Mouse (Mus musculus) kidney, adult 2 months (tissue): ENCODE data around the gene Zfp541.

ENCODE experiments used
- CTCF ChIP-seq: fragments of 200-500 bp; conservative IDR thresholded peaks from 2 replicates; pipeline ENCODE4 v1.5.1; 2011; ENCODE audit warnings: low read depth, mild to moderate bottlenecking, control low read depth, low read length, moderate library complexity, mixed read lengths; ENCODE audit not compliant: insufficient read depth, insufficient read length
- POLR2A ChIP-seq: fragments of 200-500 bp; IDR thresholded peaks from one replicate; pipeline ENCODE4 v1.6.1; 2011; ENCODE audit warnings: low read depth, low read length, control low read depth

DNA sequence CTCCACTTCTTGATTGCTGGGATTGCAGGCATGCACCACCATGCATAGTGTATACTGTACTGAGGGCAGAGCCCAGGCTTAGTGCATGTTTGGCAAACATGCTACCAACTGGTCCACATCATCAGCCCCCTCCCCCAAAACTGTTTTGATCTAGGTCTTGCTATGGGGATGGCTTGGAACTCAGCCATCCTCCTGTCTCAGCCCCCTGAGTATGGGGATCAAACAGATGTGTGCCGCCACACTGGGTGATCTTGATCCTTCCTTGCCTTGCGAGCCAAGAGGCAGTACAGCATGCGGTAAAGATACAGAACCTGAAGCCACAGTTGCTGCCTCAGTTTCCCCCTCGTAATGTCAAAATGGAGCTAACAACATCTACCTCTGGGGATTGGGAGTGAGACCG lies 67.3 kb downstream of the Zfp541 start:
- TF ChIP-seq CTCF (no peak), POLR2A (no peak)
